11 mouse cellular contexts compared by ENCODE assay signal in the genomic region with DNA sequence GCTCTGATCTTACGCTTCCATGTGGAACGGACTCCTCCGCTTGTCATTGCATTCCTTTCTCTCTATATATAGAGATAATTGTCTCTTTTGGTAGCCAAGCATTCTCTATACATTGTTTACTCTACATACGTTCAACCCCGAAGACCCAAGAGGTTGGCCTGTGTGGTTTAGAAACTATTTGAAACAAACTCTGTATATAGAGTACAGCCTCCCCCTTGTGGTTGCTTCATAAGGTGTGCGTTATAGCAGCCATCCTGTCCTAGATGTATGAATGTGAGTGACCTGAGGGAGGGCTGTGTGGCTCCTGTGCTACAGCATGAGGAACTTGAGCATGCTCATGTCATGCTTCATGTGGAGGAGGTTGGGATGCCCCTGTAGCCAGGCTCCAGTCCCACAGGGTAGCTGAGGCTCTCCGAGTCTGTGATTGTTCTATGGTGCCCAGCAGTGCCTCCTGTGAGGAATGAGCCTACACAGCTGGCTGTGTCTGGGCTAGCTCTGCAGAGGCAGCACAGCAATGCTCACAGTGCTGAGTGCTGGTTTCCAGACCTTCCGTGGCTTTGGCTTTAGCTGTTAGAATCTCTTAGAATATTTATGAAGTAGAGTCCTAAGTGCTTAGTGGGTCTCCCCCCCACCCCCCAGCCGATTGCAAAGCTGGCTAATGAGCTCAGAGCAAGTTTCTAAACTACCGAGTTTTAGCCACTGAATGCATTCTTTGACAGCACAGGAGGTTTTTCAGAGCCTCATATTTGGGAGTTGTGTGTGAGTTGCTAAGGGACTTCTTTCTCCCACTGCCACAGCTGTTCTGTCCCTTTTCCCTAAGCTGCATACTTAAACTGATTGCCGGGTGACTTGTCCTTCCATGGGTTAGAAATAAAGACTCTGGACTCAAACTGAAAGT.
A peak's percentile ranks its signal among the peaks of the same experiment; 100 is the strongest.
DNase-seq lines count a peak whose midpoint lies in the region; ATAC-seq and TF ChIP-seq lines count a peak whose summit lies in the region.
"Had no signal": no experiment of that assay in that cellular context is flagged by ENCODE, and none has a peak within 500 bp of the region (broad histone marks: within the 10 kb centered on the region; RNA-seq: fewer than 3 reads in every experiment).

No protein-coding gene starts in this region.

- intact Hi-C loops in left cerebral cortex, postnatal 10 days (cut with DNase I): loop anchor here (5.0 kb wide), 2 partner anchors 35 to 75 kb away; partner anchors contain the start of gene Map4k4

- H3K27me3 ChIP-seq in heart, postnatal 0 days (ENCODE audit: control insufficient read depth, insufficient read depth, low read length): no peaks in the 10 kb centered on the region
- H3K27me3 ChIP-seq in heart, embryonic 10.5 days (ENCODE audit: insufficient read depth, poor library complexity, severe bottlenecking): no peaks in the 10 kb centered on the region
- no peaks in the 10 kb centered on the region for H3K27me3 ChIP-seq in embryonic facial prominence, embryonic 13.5 days
- H3K27me3 ChIP-seq: Patski had no signal

- H3K9me3 ChIP-seq in heart, postnatal 0 days (replicated peaks; ENCODE audit: control insufficient read depth, low read length): no peaks in the 10 kb centered on the region
- no peaks in the 10 kb centered on the region for H3K9me3 ChIP-seq in heart, embryonic 10.5 days
- H3K9me3 ChIP-seq in embryonic facial prominence, embryonic 13.5 days: no peaks in the 10 kb centered on the region

- no peak overlapping the region for H3K27ac ChIP-seq in heart, postnatal 0 days (ENCODE audit: low read depth)
- no peak overlapping the region for H3K27ac ChIP-seq in heart, embryonic 10.5 days
- no peak overlapping the region; the same call in 1 of the 2 replicates for H3K27ac ChIP-seq in embryonic facial prominence, embryonic 13.5 days

- ATAC-seq in heart, postnatal 0 days (ENCODE audit: insufficient read depth, low read depth): no peak; the same call in 1 of the 2 replicates
- ATAC-seq in embryonic facial prominence, embryonic 13.5 days (ENCODE audit: insufficient number of reproducible peaks, insufficient read depth, low FRiP score, low TSS enrichment, low read depth): no peak
- peak; percentile 75 for ATAC-seq in megakaryocyte progenitor cell, adult 5-6 weeks (replicated peaks; ENCODE audit: poor library complexity)
- ATAC-seq: Patski had no signal

- H3K4me2 ChIP-seq in heart, postnatal 0 days (ENCODE audit: low read depth, low read length): no peak overlapping the region
- H3K4me2 ChIP-seq in embryonic facial prominence, embryonic 13.5 days: no peak overlapping the region

- peaks cover 11% of the 10 kb centered on the region for H3K4me1 ChIP-seq in heart, postnatal 0 days (ENCODE audit: control insufficient read depth, insufficient read depth)
- peaks cover 5% of the 10 kb centered on the region; the same call in 1 of the 2 replicates for H3K4me1 ChIP-seq in heart, embryonic 10.5 days
- peaks cover 22% of the 10 kb centered on the region; the same call in 1 of the 2 replicates for H3K4me1 ChIP-seq in embryonic facial prominence, embryonic 13.5 days

- peaks cover 79% of the 10 kb centered on the region for H3K36me3 ChIP-seq in heart, postnatal 0 days (replicated peaks; ENCODE audit: control insufficient read depth, insufficient read depth, low read length)
- peaks cover 81% of the 10 kb centered on the region for H3K36me3 ChIP-seq in heart, embryonic 10.5 days
- peaks cover 80% of the 10 kb centered on the region for H3K36me3 ChIP-seq in embryonic facial prominence, embryonic 13.5 days

- 74% methylated on average over 11 of the region's 11 CpGs for WGBS in heart, postnatal 0 days
- WGBS in heart, embryonic 10.5 days: 85% methylated on average over 11 of the region's 11 CpGs
- WGBS in embryonic facial prominence, embryonic 13.5 days: 77% methylated on average over 11 of the region's 11 CpGs

- TF ChIP-seq CTCF in heart, postnatal 0 days (IDR thresholded peaks at IDR 0.05; ENCODE audit: low read depth): peak; percentile 47

- no peak for DNase-seq in heart, postnatal 0 days (ENCODE audit: low spot score)
- no peak for DNase-seq in heart, embryonic 10.5 days (ENCODE audit: low spot score)
- DNase-seq in A20 (ENCODE audit: low read depth, low spot score): peak; percentile 25
- DNase-seq in ovary, adult 18-20 months (ENCODE audit: low spot score): no peak
- no peak for DNase-seq in left cerebral cortex, postnatal 10 days (ENCODE audit: extremely low spot score in 1 of 2, low spot score in 2 of 2)
- no peak for DNase-seq in heart, postnatal 4 days
- DNase-seq: kidney, postnatal 14 days; lung, postnatal 14 days had no signal

- no peak overlapping the region for H3K9ac ChIP-seq in heart, postnatal 0 days (replicated peaks; ENCODE audit: low read depth, low read length)
- 0 out of 2 replicates have a peak overlapping the region, but pooled peaks have one; percentile 27 for H3K9ac ChIP-seq in embryonic facial prominence, embryonic 13.5 days

- TF ChIP-seq EP300 in heart, postnatal 0 days (IDR thresholded peaks at IDR 0.05; ENCODE audit: low read depth): no peak

- H3K4me3 ChIP-seq in heart, postnatal 0 days (ENCODE audit: low read depth, low read length): no peak overlapping the region
- no peak overlapping the region for H3K4me3 ChIP-seq in heart, embryonic 10.5 days
- H3K4me3 ChIP-seq in embryonic facial prominence, embryonic 13.5 days: no peak overlapping the region
